Mouse (Mus musculus): ENCODE measurements around the gene Rps21.

Gene Rps21

GRCm38 (mm10) chr2:180257001-180257521, at the start of gene Rps21:
TSS of gene Rps21 (plus strand) at chr2:180257377.
- DNase-seq = peak; percentile 99

- peak; percentile 60 for DNase-seq
These were observed 49.3 kb upstream of the Rps21 start for GRCm38 (mm10) chr2:180207840-180208239.

DNA sequence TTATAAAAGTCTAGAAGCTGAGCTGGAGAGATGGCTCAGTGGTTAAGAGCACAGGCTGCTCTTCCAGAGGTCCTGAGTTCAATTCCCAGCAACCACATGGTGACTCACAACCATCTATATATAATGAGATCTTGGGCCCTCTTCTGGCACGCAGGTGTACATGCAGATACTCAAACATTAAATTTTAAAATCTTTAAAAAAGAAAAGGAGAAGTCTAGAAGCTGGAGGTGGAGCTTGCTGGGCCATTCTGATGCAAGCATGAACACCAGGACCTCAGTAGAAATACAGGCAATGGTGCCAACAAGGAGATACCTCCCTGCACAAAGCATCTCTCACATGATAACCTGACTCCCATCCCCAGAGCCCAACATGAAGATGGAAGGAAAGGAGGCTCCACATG, 48.2 kb upstream of the Rps21 start:
- no peak for DNase-seq

GRCm38 (mm10) chr2:180212255-180212654, 44.9 kb upstream of the Rps21 start:
- no peak for DNase-seq

DNA sequence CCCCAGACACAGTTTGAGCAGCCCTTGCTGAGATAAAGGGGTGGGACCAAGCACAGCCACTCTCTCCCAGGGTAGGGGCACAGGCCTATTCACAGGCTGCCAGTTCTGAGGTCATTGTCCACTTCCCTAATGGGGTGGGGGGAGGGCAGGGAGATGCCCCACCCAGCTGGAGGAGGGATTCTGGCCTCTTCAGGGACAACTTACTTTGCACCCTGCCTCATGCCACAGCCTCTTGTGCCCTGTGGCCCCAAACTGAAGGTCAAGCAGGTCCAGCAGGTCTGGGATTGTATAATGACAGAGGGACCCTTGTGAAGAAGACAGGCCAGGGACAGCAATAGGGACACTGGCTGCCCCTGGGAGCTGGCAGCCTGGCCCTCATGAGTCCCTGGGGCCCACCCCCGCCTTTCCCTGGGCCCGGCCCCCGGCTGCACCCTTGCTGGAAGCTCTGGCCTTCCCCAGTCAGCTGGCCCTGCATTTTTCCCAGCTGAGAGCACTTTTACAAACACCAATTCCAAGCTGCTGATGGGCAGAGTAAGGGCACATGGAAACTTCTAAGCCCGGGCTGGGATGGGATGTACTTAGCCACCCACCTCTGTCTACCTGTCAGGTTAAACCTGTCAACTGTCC, 42.7 kb upstream of the Rps21 start:
- DNase-seq = no peak

GRCm38 (mm10) chr2:180215011-180215461, 42.1 kb upstream of the Rps21 start:
- no peak for DNase-seq

DNA sequence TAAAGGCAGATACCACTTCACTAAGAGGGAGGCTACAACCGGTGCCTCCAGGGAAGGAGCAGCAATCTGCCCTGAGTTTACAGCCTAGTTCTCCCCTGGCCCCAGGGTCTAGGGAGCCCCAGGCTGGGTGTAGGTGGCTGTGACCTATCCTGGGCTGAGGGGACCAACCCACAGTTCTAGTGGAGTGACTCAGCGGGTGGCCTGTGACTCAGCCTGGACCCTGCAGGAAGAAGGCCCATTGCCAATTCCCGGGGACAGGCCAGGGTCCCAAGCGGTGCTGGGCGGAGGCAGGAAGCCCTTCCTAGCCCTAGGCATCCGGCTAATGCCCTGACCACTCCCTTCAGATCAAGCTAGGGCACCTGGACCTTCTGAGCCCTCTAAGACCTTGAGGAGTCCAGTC, 41.2 kb upstream of the Rps21 start:
- no peak for DNase-seq

DNA sequence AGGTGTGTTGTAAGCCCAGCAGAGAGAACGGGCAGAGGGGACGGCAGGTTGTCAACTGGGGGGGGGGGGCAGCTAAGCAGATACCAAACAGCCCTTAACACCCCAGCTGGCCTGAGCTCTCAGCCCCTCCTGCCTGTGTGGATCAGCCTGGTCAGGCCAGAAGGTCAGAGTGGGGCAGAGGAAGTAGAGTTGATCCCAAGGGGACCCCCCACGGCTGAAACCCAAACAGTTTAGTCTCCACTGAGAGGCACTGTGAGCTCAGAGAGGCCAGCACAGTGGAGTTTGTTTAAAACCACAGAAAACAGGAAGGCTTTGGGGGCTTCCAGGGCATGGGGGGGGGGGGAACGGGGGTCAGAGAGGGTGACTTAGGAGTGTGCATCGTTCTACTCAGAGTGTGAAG, 40.3 kb upstream of the Rps21 start:
- no peak for DNase-seq

DNA sequence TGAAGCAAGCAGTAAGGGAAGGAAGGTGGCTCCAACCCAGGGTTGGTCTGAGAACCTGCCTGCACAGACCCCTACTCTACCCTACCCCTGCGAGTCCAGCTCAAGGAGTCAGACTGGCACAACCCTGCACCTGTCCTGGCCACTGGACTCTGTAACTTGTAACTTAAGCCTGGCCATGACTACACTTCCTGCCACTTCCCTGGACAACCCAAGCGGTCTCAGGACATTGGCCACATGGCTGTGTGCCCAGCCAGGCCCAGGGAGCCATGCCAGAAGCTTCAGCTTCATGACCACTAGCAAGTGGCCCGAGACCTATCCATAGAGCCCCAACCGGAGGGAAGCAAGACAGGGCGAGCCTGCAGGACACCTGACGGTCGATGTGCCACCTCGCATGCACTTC, 39.6 kb upstream of the Rps21 start:
- DNase-seq = no peak

DNA sequence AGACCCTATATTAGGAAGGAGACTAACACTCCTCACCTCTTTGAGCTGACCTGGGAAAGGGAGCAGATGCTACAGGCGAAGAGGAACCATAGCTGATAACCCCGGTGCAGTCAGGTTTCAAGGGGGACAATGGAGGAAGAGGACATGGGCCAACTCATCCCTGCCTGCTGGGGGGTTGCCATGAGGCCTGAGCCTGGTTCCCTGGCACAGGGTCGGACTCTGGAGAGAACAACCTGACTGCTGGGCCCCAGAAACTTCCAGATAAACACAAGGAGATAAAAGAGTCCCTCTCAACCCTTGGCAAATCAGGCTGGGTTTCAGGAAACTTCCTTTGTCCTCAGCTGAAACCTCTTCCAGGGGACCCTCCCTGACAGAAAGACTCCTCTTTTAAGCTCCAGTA, 38.9 kb upstream of the Rps21 start:
- no peak for DNase-seq

DNA sequence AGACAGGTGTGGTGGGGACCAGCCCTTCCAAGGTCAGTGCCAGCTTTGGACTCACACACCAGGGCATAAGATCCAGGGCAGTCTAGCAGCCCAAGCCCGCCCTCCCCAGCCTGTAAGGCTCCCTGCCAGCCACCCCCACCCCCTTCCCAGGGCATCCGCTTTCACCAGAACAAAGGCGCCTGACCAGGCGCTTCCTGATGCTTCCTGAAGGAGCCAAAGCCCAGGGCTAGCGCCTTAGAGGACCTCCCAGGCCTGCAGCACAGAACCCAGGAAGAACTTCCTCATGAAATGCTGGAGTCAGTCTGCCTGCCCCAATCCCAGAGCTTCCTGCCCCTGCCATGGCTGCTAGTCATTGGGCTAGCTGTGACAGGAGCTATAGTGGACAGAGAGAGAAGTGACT, 38.5 kb upstream of the Rps21 start:
- DNase-seq = no peak

DNA sequence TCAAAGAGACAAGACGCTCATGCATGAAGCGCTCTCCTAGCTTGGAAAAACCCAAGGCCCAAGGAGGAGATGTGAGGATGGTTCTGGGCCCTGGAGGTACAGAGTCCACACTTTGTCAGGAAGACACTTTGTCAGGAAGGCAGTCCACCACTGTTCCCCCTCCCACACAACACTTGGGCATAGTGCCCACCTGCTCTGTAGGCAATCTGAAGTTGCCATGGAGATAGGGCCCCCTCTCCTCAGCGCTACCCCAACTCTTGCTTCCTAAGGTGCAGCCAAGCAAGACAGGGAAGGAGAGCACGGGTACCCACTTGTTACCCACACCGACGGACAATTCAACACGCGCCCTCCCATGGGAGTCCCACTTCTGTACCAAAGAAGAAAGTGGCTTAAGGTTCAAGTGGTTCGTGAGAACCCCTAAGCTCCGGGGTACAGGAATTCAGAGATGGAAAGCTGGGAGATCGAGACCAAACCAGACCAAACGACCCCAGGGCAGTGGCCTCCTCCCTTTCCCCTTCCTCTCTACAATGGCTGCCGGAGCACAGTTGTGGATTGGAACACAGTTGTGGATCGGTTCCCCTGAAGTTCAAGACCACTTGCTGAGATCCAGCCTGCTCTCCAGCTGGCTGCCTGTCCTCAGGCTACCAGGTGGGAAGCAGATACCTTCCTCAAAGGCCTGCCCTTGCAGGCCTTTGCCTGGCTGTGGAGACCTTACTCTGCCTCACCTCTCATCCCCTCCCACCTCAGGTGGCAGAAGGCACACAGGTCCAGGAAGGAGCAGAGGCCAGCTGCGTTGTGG, 37.8 kb upstream of the Rps21 start:
- no peak for DNase-seq

DNA sequence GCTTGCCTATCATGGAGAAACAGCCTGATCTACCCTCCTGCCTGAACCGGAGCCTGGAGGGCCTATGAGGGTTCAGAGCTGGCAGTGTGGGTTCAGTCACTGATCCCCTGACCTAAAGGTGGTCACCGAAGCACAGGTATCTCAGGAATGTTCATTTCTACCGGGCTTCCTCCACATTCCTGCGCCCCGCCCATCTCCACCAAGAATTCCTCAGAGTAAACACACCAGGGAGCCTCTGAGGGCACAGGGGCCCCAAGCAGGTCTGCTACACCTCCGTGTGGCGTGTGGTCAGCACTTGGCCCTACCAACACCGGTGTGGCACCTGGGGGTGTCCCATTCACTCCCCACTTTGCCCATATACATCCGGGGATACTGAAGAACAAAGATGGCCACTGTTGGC, 37.0 kb upstream of the Rps21 start:
- DNase-seq = no peak

- no peak for DNase-seq
These were observed 36.1 kb upstream of the Rps21 start for GRCm38 (mm10) chr2:180221051-180221450.

- peak; percentile 48 for DNase-seq
These were observed 34.9 kb upstream of the Rps21 start for GRCm38 (mm10) chr2:180222250-180222649.

- DNase-seq = no peak
These were observed 32.5 kb upstream of the Rps21 start for GRCm38 (mm10) chr2:180224647-180225043.

DNA sequence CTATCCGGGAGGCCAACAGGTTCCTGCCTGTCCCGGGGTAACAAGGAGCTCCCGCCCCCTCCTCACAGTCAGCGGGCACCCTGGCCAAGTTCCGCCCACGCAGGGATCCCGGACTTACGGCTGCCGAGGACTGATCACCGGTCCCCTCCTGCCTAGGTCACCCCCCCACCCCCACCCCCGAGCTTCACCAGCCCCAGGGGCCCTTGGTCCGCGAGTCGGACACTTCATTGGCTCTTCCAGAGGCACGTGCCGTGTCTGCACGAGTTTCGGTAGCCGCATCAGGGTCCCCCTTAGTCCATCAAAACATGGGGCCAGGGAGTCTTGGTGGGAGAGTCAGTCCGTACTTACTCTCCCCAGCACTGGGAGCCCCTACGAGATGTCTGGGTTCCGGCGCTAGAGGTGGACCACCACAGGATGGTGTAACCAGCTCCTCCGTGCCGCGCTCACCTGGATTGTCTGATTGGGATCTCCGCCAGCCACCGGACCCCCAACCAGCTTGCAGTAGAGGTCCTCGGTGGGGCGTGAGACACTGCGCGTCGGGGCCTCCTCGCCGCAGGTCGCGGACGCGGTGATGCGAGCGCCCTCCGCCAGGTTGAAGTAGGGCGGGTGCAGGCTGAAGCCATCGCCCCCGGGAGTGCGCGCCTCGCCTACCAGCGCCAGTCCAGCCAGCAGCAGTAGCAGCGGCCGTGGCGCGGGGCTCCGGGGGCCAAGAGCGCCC, 32.0 kb upstream of the Rps21 start:
- DNase-seq = peak; percentile 56

DNA sequence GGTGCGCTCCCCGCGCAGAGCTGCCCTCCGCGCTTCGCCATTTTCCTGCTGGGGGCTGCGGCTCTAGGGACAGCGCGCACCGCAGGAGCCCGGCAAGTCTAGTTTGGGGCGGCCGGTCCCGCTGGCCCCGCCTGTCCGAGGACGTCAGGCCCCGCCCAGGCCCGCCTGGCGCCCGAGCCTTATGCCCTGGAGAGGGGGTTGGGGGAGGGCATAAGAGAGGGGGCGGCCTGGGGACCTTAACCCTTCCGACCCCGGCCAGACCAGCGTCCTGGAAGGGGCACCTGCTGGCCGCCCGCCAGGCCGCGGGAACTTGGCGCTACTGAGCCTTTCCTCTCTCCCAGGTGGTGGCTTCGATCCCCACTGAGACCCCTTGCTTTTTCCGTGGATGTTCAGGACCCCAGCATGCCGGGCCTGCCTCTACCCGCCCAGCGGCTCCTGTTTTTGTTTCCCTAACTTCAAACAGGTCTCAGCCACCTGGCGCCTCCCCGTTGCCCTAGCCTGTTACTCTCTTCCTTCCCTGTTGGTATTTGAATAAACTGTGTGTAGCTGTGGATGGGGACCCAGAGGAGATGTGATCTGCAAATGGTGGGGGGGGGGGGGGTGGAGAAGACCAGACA, 31.3 kb upstream of the Rps21 start, which contains the start of gene Lama5:
Lama5 (minus strand) TSS at position 98 of the 617 bp plus-strand sequence.
- peak; percentile 49 for DNase-seq

GRCm38 (mm10) chr2:180227262-180228059, 29.7 kb upstream of the Rps21 start:
- peak; percentile 83 for DNase-seq

- DNase-seq = no peak
These were observed 29.1 kb upstream of the Rps21 start for GRCm38 (mm10) chr2:180228060-180228458.

DNA sequence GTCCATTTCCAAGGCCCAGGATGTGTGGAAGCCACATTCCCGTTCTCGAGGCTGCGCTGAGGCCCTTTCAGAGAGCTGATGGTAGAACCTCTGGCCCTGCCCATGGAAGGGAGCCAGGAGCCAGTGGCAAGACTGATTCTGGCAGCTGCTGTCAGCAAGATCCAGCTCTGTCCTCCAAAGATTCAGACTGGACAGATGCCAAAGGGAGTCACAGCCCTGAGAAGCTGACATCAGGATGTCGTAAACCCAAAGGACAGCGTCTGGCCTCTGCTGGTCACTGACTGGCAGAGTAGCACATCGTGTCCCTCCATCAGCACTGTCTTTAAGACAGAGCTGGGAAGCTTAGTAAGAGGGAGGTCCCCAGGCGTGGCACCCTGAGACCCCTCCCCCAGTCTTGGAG, 28.6 kb upstream of the Rps21 start:
- no peak for DNase-seq

GRCm38 (mm10) chr2:180229129-180229528, 28.0 kb upstream of the Rps21 start:
- DNase-seq = no peak

Measured in thymus, postnatal 4 days (tissue).